Mouse (Mus musculus): ENCODE measurements around the gene Notum.

GRCm38 (mm10) chr11:120612763-120613162, 48.2 kb downstream of the Notum start:
- peak; percentile 96 for TF ChIP-seq CTCF (IDR thresholded peaks at IDR 0.05; ENCODE audit: low read depth)
- no peak for TF ChIP-seq EP300 (IDR thresholded peaks at IDR 0.05; ENCODE audit: low read depth)
